Mouse (Mus musculus): ENCODE data around the gene Cercam. TPM values are rescaled to one million over a fixed set of nuclear protein-coding genes. Genes with fewer than 3 reads are reported as not detected.

Gene Cercam
- polyA plus RNA-seq (2016; fragmentation: Nextera tagmentation; extraction: Ambion mirVana) = 24.7 and 26.9 TPM in 2 replicates

DNA sequence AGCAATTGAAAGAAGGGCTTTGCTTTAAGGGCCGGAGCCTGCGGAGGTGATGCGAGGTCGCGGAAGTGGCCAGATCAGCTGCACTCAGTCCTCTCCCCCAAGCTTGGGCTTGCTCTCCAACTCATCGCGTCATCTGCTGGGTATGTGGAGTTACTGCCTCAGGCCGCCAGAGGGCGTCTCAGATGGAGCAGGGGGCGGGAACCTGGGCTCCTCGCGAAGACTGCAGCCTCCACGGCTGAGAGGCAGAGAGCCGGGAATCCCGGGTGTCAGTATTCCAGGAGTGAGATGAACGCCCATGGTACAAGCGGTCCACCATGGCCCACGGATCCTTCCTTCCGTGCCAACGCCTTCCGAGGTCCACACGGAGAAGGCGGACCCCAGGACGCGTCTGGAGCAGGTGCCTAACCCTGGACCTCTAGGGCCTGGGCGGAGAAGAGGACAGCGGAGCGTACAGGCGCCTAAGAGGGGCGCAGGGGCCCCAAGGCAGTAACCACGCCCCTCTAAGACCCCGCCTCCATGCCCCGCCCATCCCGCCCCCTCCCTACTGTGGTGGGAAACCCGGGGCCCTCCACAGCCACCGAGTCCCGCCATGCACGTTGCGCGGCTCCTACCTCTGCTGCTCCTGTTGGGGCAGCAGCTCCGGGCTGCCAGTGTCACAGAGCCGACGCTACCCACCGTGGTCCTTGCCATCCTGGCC lies at the start of gene Cercam:
TSS of gene Cercam (plus strand) at position 216 of the 697 bp plus-strand sequence.
- peak within 1 kb of the TSS; percentile 86 for H3K4me2 ChIP-seq
- ATAC-seq (ENCODE audit: insufficient number of reproducible peaks, low FRiP score) = peak; percentile 91
- peak within 1 kb of the TSS; percentile 72 for H3K9ac ChIP-seq
- peaks cover 29% of the 10 kb centered on the region for H3K4me1 ChIP-seq (replicated peaks)
- no peaks in the 10 kb centered on the region for H3K9me3 ChIP-seq (replicated peaks)
- WGBS = under 1% methylated on average over 44 of the region's 44 CpGs
- no peaks in the 10 kb centered on the region for H3K36me3 ChIP-seq
- H3K27me3 ChIP-seq (replicated peaks) = peaks cover 7% of the 10 kb centered on the region; the same call in 1 of the 2 replicates
- H3K27ac ChIP-seq (ENCODE audit: poor library complexity, severe bottlenecking) = peak within 1 kb of the TSS; percentile 63
- peak within 1 kb of the TSS; percentile 54 for H3K4me3 ChIP-seq

DNA sequence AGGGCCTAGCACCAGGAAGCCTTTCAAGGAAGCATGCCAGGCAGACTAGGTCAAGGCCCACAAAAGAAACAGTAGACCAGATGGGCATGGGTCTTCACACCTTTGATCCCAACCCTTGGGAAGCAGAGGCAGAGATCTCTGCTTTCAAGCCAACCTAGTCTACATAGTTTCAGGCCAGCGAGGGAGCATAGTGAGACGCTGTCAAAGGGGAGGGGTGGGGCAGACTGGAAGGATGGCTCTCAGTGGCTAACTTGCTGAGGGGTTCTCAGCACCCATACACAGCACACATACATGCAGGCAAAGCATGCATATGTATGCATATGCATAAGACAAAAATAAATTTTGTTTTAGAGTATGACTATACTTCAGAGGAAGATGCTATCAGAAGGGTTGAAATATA lies 49.6 kb upstream of the Cercam start:
- Histone ChIP-seq H3K4me2 (peak overlapping the region; percentile 80), H3K9ac (no peak overlapping the region), H3K9me3 (replicated peaks) (no peaks in the 10 kb centered on the region), H3K4me3 (no peak overlapping the region), H3K4me1 (replicated peaks) (peaks cover 9% of the 10 kb centered on the region), H3K36me3 (peaks cover 19% of the 10 kb centered on the region), H3K27ac (ENCODE audit: poor library complexity, severe bottlenecking) (no peak overlapping the region), H3K27me3 (replicated peaks) (no peaks in the 10 kb centered on the region)
- 24% methylated on average over 2 of the region's 2 CpGs for WGBS
- no peak for ATAC-seq (ENCODE audit: insufficient number of reproducible peaks, low FRiP score)

DNA sequence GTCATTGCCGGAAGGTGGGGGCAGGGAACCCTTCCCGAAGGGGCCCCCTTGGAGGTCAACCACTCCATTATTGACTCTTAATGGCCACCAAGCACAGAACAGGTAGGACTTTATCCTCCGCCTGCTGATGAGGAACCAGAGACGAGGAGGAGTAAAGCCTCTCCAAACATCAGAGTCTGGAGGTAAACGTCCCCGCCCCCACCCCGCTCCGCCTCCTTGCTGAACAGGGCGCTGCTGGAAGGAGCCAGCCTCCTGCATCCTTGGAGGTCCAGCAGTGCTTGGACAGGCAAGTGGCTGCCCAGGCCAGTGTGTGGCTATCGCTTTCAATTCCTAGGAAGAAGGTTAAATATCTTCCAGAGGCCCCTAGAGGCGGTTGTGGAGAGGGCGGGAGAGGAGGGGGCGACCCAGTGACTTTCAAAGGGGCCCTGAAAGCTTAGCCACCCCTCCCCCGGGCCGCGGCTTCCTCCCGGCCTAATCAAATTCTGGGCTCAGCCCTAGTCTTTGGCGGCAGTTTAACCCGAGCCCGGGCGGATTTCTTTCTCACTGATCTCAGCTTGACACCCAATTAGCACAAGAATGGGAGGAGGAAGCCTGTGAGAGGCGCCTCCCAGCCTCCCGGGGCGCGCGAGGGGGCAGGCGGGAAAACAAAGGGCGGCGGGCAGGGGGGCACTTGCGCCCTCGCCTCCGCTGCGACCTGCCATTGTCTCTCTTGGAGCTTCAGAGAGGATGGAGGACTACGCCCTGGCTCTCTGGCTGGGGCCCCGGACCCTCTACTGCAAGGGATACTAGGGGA lies 48.7 kb upstream of the Cercam start, which contains the start of gene Urm1:
TSS of gene Urm1 (plus strand) at position 51 of the 793 bp plus-strand sequence.
- 2% methylated on average over 35 of the region's 35 CpGs for WGBS
- H3K9me3 ChIP-seq (replicated peaks) = no peaks in the 10 kb centered on the region

DNA sequence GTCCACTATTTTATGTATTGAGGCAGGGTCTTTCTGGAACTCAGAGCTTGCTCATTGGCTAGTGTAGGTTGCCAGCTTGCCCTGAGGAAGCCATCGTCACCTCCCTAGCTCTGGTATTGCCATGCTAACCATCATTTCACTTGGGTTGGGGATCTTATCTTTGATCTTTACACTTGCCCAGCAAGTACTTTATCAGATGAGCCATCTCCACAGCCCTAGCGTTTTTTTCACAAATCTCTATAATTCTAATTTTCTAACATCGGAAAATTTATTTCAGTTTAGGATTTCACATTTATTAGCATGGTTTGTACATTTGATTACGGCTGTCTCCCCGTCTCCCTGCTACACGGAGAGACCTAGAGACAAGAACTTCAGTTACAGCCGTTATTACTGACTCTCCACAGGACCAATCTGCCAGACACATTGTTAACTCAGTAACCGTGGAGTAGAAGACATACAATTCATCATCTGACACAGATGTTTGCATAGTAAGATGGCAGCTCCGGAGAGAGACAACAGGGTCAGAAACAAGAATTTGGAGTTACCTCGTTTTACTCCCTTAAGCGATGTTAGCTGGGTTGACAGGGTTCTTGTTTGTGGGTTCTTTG lies 42.5 kb upstream of the Cercam start:
- Histone ChIP-seq H3K27me3 (replicated peaks) (no peaks in the 10 kb centered on the region), H3K27ac (ENCODE audit: poor library complexity, severe bottlenecking) (peak overlapping the region; percentile 91), H3K9ac (peak overlapping the region; percentile 79), H3K36me3 (no peaks in the 10 kb centered on the region), H3K4me3 (peak overlapping the region; percentile 94), H3K4me1 (replicated peaks) (peaks cover 15% of the 10 kb centered on the region), H3K4me2 (peak overlapping the region; percentile 97), H3K9me3 (replicated peaks) (no peaks in the 10 kb centered on the region)
- 16% methylated on average over 11 of the region's 11 CpGs for WGBS
- no peak for ATAC-seq (ENCODE audit: insufficient number of reproducible peaks, low FRiP score)

More for the DNA sequence above, 48.7 kb upstream of the Cercam start, which contains the start of gene Urm1:
- ATAC-seq (ENCODE audit: insufficient number of reproducible peaks, low FRiP score) = peak; percentile 69
- Histone ChIP-seq H3K27me3 (replicated peaks) (no peaks in the 10 kb centered on the region), H3K36me3 (peaks cover 12% of the 10 kb centered on the region), H3K4me2 (peak within 1 kb of the TSS; percentile 80), H3K4me3 (peak within 1 kb of the TSS; percentile 49), H3K4me1 (replicated peaks) (peaks cover 9% of the 10 kb centered on the region), H3K9ac (peak within 1 kb of the TSS; percentile 75), H3K27ac (ENCODE audit: poor library complexity, severe bottlenecking) (peak within 1 kb of the TSS; percentile 92)

DNA sequence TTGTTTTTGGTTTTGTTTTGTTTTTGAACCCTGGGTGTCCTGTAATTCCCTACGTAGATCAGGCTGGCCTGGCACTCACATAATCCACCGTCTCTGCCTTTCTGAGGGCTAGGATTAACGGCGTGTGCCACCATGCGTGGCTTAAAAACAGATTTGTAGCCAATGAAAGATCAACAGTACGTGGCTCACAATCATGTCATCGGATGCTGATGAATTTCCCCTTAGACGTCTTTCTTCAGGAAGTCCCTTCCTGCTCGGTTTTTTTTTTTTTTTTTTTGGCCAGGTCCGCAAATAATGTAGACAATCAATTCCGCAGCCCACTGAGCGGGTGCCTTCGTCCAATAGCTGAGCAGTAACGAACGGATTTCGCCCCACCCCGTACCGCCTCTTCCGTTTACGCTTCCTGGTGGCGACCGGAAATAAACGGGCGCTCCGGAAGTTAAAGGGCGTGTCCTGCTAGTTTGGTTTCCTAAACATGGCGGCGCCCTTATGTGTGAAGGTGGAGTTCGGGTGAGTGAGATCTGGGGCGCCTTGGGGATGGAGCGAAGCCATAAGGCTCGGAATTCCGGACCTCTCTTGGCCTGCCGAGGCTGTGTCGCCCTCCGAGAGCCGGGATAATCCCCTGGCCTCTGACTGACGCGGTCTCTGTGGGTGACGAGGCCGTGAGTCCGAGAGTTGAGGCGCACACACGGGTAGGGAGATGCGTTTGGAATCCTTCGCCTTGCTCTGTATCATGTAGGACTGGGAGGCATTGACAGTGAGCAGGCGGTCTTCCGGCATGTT lies 41.8 kb upstream of the Cercam start:
- WGBS = under 1% methylated on average over 48 of the region's 48 CpGs

DNA sequence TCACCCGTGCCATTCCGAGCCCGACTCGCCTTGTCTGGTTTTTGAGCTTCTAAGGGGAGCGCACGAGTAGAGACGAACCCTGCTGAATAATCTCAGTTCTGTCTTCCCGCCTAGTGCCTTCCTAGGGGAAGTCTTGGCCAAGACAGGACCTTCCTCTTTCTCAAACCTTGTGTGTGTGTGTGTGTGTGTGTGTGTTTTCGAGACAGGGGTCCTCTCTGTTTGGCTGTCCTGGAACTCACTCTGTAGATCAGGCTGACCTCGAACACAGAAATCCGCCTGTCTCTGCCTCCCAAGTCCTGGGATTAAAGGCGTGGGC lies 41.3 kb upstream of the Cercam start:
- peaks cover 6% of the 10 kb centered on the region for H3K36me3 ChIP-seq
- peak overlapping the region; percentile 51 for H3K27ac ChIP-seq (ENCODE audit: poor library complexity, severe bottlenecking)
- WGBS = 2% methylated on average over 12 of the region's 12 CpGs
- H3K9me3 ChIP-seq (replicated peaks) = no peaks in the 10 kb centered on the region
- 0 out of 2 replicates have a peak, but pooled peaks have one; percentile 1 for ATAC-seq (ENCODE audit: insufficient number of reproducible peaks, low FRiP score)
- H3K4me3 ChIP-seq = peak overlapping the region; percentile 94
- peaks cover 15% of the 10 kb centered on the region for H3K4me1 ChIP-seq (replicated peaks)
- peak overlapping the region; percentile 97 for H3K4me2 ChIP-seq
- H3K27me3 ChIP-seq (replicated peaks) = no peaks in the 10 kb centered on the region
- H3K9ac ChIP-seq = peak overlapping the region; percentile 92

More for the DNA sequence above, 41.8 kb upstream of the Cercam start:
- H3K4me2 ChIP-seq = peak overlapping the region; percentile 97
- H3K4me1 ChIP-seq (replicated peaks) = peaks cover 15% of the 10 kb centered on the region
- H3K27me3 ChIP-seq (replicated peaks) = no peaks in the 10 kb centered on the region
- peaks cover 3% of the 10 kb centered on the region; the same call in 1 of the 2 replicates for H3K36me3 ChIP-seq
- H3K4me3 ChIP-seq = peak overlapping the region; percentile 94
- ATAC-seq (ENCODE audit: insufficient number of reproducible peaks, low FRiP score) = peak; percentile 95
- peak overlapping the region; percentile 92 for H3K9ac ChIP-seq
- no peaks in the 10 kb centered on the region for H3K9me3 ChIP-seq (replicated peaks)
- peak overlapping the region; percentile 91 for H3K27ac ChIP-seq (ENCODE audit: poor library complexity, severe bottlenecking)

DNA sequence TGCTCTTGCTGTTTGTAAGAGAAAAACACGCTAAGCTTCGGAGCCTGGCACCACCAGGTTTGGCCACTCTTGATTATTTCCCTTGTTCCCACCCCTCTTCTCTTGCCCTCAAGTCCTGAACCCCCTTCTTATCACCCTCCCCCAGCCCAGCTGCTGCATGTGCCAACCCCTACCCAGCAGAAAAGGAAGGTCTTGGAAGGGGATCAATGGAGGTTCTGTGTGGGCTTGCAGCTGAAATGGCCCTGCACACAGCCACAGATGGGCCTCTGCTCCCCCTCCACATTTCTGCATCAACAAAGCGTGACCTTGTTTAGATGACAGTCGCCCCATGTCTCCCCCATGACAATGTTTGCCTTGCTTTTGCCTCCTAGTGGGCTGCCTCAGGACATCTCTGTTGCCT lies 37.9 kb upstream of the Cercam start:
- no peak for ATAC-seq (ENCODE audit: insufficient number of reproducible peaks, low FRiP score)
- Histone ChIP-seq H3K4me2 (no peak overlapping the region), H3K36me3 (peaks cover 36% of the 10 kb centered on the region), H3K9me3 (replicated peaks) (no peaks in the 10 kb centered on the region), H3K27me3 (replicated peaks) (no peaks in the 10 kb centered on the region), H3K4me1 (replicated peaks) (peaks cover 13% of the 10 kb centered on the region), H3K27ac (ENCODE audit: poor library complexity, severe bottlenecking) (no peak overlapping the region), H3K9ac (no peak overlapping the region), H3K4me3 (no peak overlapping the region)
- 84% methylated on average over 4 of the region's 4 CpGs for WGBS

DNA sequence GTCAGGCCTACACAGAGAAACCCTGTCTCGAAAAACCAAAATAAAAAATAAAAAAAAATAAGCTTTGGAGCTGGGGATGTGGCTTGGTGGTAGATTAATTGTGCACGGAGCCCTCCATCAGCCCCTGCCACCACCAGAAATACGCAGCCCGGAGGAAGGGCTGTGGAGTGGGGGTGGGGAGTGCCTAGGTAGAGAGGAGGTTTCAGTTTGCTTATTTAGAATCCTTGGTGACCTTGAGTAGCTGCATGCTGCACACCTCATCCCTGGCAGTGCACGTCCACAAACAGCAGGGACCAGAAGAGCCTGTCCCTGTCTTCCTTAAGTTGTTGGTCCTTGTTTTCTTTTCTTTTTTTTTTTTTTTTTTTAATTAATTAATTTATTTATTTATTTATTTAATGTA lies 35.2 kb upstream of the Cercam start:
- Histone ChIP-seq H3K27ac (ENCODE audit: poor library complexity, severe bottlenecking) (no peak overlapping the region), H3K27me3 (replicated peaks) (no peaks in the 10 kb centered on the region), H3K4me1 (replicated peaks) (no peaks in the 10 kb centered on the region), H3K4me3 (no peak overlapping the region), H3K9me3 (replicated peaks) (no peaks in the 10 kb centered on the region), H3K4me2 (no peak overlapping the region), H3K9ac (no peak overlapping the region), H3K36me3 (peaks cover 48% of the 10 kb centered on the region)
- no peak for ATAC-seq (ENCODE audit: insufficient number of reproducible peaks, low FRiP score)
- 92% methylated on average over 5 of the region's 5 CpGs for WGBS

DNA sequence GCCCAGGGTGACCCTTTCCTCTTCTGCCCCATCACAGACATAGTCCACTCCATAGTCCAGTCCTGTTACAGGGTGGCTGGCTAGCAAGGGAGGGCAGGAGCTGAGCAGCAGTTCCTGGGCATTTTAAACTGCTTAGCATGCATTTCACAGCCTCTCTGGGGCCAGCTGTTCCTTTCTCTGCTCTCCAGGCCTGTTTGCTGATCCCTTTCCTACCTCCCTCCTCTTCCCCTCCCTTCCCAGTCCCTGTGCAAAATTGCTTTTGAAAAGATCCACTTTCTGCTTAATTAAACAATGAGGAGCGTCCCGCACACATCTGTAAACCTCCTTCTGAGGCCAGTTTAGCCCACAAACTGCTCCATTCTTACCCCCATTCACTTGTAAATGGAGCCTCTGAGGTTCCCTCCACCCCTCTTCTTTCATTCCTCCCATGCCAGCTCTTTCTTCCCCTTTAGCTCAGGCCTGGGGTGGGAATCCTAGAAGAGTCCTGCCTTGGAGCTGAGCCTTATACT lies 33.5 kb upstream of the Cercam start:
- peaks cover under 1% of the 10 kb centered on the region; the same call in 1 of the 2 replicates for H3K4me1 ChIP-seq (replicated peaks)
- 76% methylated on average over 2 of the region's 2 CpGs for WGBS
- no peaks in the 10 kb centered on the region for H3K9me3 ChIP-seq (replicated peaks)
- no peaks in the 10 kb centered on the region for H3K27me3 ChIP-seq (replicated peaks)
- no peak for ATAC-seq (ENCODE audit: insufficient number of reproducible peaks, low FRiP score)
- H3K4me2 ChIP-seq = no peak overlapping the region
- no peak overlapping the region for H3K4me3 ChIP-seq
- H3K9ac ChIP-seq = no peak overlapping the region
- H3K27ac ChIP-seq (ENCODE audit: poor library complexity, severe bottlenecking) = no peak overlapping the region
- H3K36me3 ChIP-seq = peaks cover 57% of the 10 kb centered on the region

DNA sequence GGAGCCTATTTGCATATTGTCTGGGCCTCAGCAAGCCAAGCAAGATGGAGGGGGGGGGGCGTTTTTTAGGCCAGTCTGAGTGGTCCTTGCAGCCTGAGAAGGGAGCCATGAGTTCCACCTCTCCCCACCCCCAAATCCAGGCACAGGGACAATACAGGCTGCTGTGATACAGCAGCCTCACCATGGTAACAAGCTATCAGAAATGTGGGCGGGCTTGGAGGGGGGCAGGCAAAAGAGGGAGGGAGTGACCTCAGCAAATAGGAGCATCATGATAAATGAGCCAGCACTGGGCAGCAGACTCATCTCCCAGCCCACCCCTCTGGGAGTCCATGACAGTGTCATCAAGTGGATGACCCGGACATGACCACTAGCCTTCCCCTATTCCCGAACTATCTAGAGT lies 29.5 kb upstream of the Cercam start:
- Histone ChIP-seq H3K4me2 (no peak overlapping the region), H3K36me3 (peaks cover 67% of the 10 kb centered on the region), H3K27ac (ENCODE audit: poor library complexity, severe bottlenecking) (no peak overlapping the region), H3K9me3 (replicated peaks) (no peaks in the 10 kb centered on the region), H3K9ac (no peak overlapping the region), H3K4me3 (no peak overlapping the region), H3K4me1 (replicated peaks) (peaks cover 4% of the 10 kb centered on the region; the same call in 1 of the 2 replicates), H3K27me3 (replicated peaks) (peaks cover 26% of the 10 kb centered on the region)
- ATAC-seq (ENCODE audit: insufficient number of reproducible peaks, low FRiP score) = no peak
- 41% methylated on average over 4 of the region's 4 CpGs for WGBS

Data from heart, embryonic 12.5 days (tissue).